Mouse (Mus musculus) thymus, adult 2 months (tissue): ENCODE measurements around the gene 4930404H24Rik.

ENCODE experiments used
- CTCF ChIP-seq: fragments of 200-500 bp; IDR thresholded peaks from 2 replicates; pipeline ENCODE4 v1.5.1; 2012; ENCODE audit warnings: mild to moderate bottlenecking, control low read depth, low read length, moderate library complexity, borderline replicate concordance; ENCODE audit not compliant: control insufficient read depth, poor library complexity, insufficient read depth; ENCODE audit errors: extremely low read depth
- POLR2A ChIP-seq: fragments of 200-500 bp; IDR thresholded peaks from 2 replicates; pipeline ENCODE4 v1.6.1; 2012; ENCODE audit warnings: mild to moderate bottlenecking, low read length, control low read depth, moderate library complexity; ENCODE audit not compliant: control insufficient read depth, poor library complexity, insufficient read depth; ENCODE audit errors: extremely low read depth

GRCm38 (mm10) chr2:153453961-153454759 is 38.4 kb upstream of the 4930404H24Rik start:
- TF ChIP-seq CTCF (no peak), POLR2A (no peak)
